Comparison of ENCODE assay signal across 8 mouse cellular contexts in the genomic region with DNA sequence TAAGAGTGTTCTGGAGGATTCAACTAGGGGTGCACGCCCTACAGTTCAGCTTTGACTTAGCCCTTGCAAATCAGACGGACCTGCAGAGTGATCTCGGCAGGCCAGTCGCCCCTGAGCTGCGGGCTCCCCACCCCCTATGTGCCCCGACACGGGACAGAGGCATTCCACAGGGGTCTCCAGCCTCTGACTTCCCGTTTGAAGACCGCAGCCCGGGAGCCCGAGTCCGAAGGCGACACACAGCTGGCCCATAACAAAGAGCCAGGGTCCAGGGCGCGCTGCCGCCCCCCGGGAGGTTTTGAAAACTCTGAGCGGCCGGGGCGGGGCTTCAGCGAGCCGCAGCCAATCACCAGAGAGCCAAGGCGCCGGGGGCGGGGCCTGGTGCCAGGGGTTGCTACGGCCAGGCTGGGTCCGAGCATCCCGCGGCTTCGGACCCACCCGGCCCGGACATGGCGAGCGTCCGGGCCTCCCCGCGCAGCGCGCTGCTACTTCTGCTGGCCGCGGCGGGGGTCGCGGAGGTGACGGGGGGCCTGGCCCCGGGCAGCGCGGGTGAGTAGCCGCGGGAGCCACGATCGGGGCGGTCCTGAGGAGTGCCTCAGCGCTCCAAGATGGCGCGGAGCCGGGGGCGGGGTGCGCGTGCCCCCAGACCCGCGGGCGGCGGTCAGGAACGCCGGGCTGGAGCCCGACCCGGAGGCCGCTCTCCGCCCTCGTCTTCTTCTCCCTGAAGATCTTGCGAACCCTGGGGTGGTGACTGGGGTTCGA. TPM values are rescaled to one million over a fixed set of nuclear protein-coding genes. Genes with fewer than 3 reads are reported as not detected.
A peak's percentile ranks its signal among the peaks of the same experiment; 100 is the strongest.
DNase-seq lines count a peak whose midpoint lies in the region; ATAC-seq and TF ChIP-seq lines count a peak whose summit lies in the region.

A gene (plus strand): TSS at position 371 of the 759 bp plus-strand sequence.

- peak; percentile 93 for ATAC-seq in lung, embryonic 15.5 days (ENCODE audit: borderline replicate concordance, extremely low read depth, low FRiP score, low TSS enrichment)

- no peaks in the 10 kb centered on the region; a peak in 2 of 4 replicates for H3K4me1 ChIP-seq in MEL (ENCODE audit: control insufficient read depth in 1 of 2, insufficient read depth in 2 of 2, low read length in 2 of 2)
- H3K4me1 ChIP-seq in cerebellum, adult 2 months (ENCODE audit: control insufficient read depth, insufficient read depth, low read length): no peaks in the 10 kb centered on the region
- H3K4me1 ChIP-seq in lung, embryonic 15.5 days: peaks cover 27% of the 10 kb centered on the region

- H3K36me3 ChIP-seq in MEL (ENCODE audit: control insufficient read depth in 1 of 2, insufficient read depth in 2 of 2, low read length in 2 of 2): no peaks in the 10 kb centered on the region; a peak in 1 of 4 replicates
- H3K36me3 ChIP-seq in lung, embryonic 15.5 days: no peaks in the 10 kb centered on the region

- DNase-seq in MEL (ENCODE audit: low read depth, low spot score): peak; percentile 70
- DNase-seq in cerebellum, adult 2 months: peak; percentile 76 to 83
- peak; percentile 87 for DNase-seq in forelimb bud, embryonic 11.5 days (ENCODE audit: low read depth, low spot score)
- DNase-seq in heart, postnatal 4 days: peak; percentile 91
- peak; percentile 57 to 65 for DNase-seq in layer of hippocampus, adult 8-10 months (ENCODE audit: low spot score in 2 of 2)
- DNase-seq in ovary, postnatal 10 days (ENCODE audit: low spot score): peak; percentile 82
- peak; percentile 64 to 78 for DNase-seq in thymus, postnatal 10 days (ENCODE audit: low spot score in 2 of 2)

- H3K79me2 ChIP-seq in MEL (ENCODE audit: control insufficient read depth, insufficient read depth, low read length, poor library complexity): no peaks in the 10 kb centered on the region; the same call in 1 of the 2 replicates

- peak within 1 kb of the TSS; percentile 83 to 87 for H3K4me3 ChIP-seq in MEL (ENCODE audit: control insufficient read depth in 1 of 2, insufficient read depth in 1 of 2, low read depth in 2 of 2, low read length in 2 of 2)
- H3K4me3 ChIP-seq in cerebellum, adult 2 months (replicated peaks; ENCODE audit: insufficient read depth, low read depth, low read length): peak within 1 kb of the TSS; percentile 80
- H3K4me3 ChIP-seq in lung, embryonic 15.5 days: peak within 1 kb of the TSS; percentile 92

- WGBS in cerebellum, adult 2 months: 1% methylated on average over 71 of the region's 73 CpGs
- under 1% methylated on average over 64 of the region's 73 CpGs for WGBS in lung, embryonic 15.5 days

- H3K27ac ChIP-seq in MEL (ENCODE audit: control insufficient read depth, low read depth, low read length): no peak within 1 kb of the TSS
- H3K27ac ChIP-seq in cerebellum, adult 2 months (ENCODE audit: insufficient read depth, low read length): no peak within 1 kb of the TSS
- H3K27ac ChIP-seq in lung, embryonic 15.5 days: peak within 1 kb of the TSS; percentile 48; the same call in 1 of the 2 replicates

- H3K4me2 ChIP-seq in lung, embryonic 15.5 days: peak within 1 kb of the TSS; percentile 91

- TF ChIP-seq POLR2A in MEL (IDR thresholded peaks at IDR 0.05; ENCODE audit: control insufficient read depth in 1 of 2, insufficient read depth in 1 of 2, low read depth in 1 of 2, low read length in 2 of 2, poor library complexity in 1 of 2): no peak
- TF ChIP-seq POLR2A in cerebellum, adult 2 months (IDR thresholded peaks at IDR 0.05; ENCODE audit: borderline replicate concordance, insufficient read depth, low read length): no peak

- TF ChIP-seq CTCF in MEL (IDR thresholded peaks at IDR 0.05 in 2 of 3, conservative IDR thresholded peaks at IDR 0.05 in 1 of 3; ENCODE audit: control insufficient read depth in 1 of 3, insufficient read depth in 1 of 3, low read depth in 2 of 3, low read length in 3 of 3, poor library complexity in 1 of 3, severe bottlenecking in 1 of 3): no peak
- TF ChIP-seq CTCF in cerebellum, adult 2 months (IDR thresholded peaks at IDR 0.05; ENCODE audit: borderline replicate concordance, insufficient read depth, low read depth, low read length): no peak

- no peak for TF ChIP-seq RAD21 in MEL (IDR thresholded peaks at IDR 0.05; ENCODE audit: low read depth, low read length)

- peaks cover 2 to 6% of the 10 kb centered on the region in 2 experiments for H3K27me3 ChIP-seq in MEL (ENCODE audit: control insufficient read depth in 1 of 2, insufficient read depth in 2 of 2, low read length in 2 of 2)
- no peaks in the 10 kb centered on the region for H3K27me3 ChIP-seq in cerebellum, adult 2 months (ENCODE audit: control insufficient read depth, insufficient read depth, low read length)
- no peaks in the 10 kb centered on the region for H3K27me3 ChIP-seq in lung, embryonic 15.5 days

- H3K9ac ChIP-seq in MEL (ENCODE audit: control insufficient read depth, low read depth, low read length, poor library complexity, severe bottlenecking): peak within 1 kb of the TSS; percentile 62
- H3K9ac ChIP-seq in lung, embryonic 15.5 days: peak within 1 kb of the TSS; percentile 75

- TF ChIP-seq EP300 in MEL (IDR thresholded peaks at IDR 0.05; ENCODE audit: low read depth in 1 of 2, low read length in 2 of 2): no peak

- H3K9me3 ChIP-seq in MEL (replicated peaks; ENCODE audit: insufficient read depth, low read length): no peaks in the 10 kb centered on the region
- no peaks in the 10 kb centered on the region for H3K9me3 ChIP-seq in lung, embryonic 15.5 days

TF ChIP-seq in MEL, 35 proteins besides CTCF, POLR2A, EP300 and RAD21:
- TF ChIP-seq SIN3A (IDR thresholded peaks at IDR 0.05; ENCODE audit: low read length): 0 out of 2 replicates have a peak, but pooled peaks have one; percentile 34
- TF ChIP-seq CHD1 (IDR thresholded peaks at IDR 0.05; ENCODE audit: low read depth, low read length): no peak

RNA-seq across cellular contexts. Expression of the gene that starts here (rescaled TPM):
- total RNA-seq in MEL (2012; rRNA removed): 0.12 and 0.13 TPM in 2 replicates
- under 1 TPM in 1 of 2 experiments, not detected in 1; 0.60 TPM for polyA plus RNA-seq in MEL (2012; ENCODE audit: insufficient read depth in 1 of 2, insufficient read length in 2 of 2, low read depth in 1 of 2, low replicate concordance in 2 of 2, missing spikeins in 1 of 2)
- polyA plus RNA-seq in cerebellum, adult 2 months (2012; rRNA removed): 8.3 and 9.8 TPM in 2 replicates
- total RNA-seq in heart, postnatal 4 days (2021): 10 to 100 TPM; 11.7 to 11.9 TPM
- total RNA-seq in layer of hippocampus, adult 8-10 months (2022): 10 to 100 TPM in 1 of 4 experiments, 1 to 10 TPM in 3; 7.3 to 10.3 (median 7.8) TPM
- polyA plus RNA-seq in lung, embryonic 15.5 days (2015; fragmentation: Nextera tagmentation; extraction: Ambion mirVana): 23.0 and 23.2 TPM in 2 replicates

Comparison
In these comparisons a context has a peak if more than half of its experiments do, and no peak if none do; other contexts are left out.
1. Peak in DNase-seq, H3K4me3 ChIP-seq and H3K9ac ChIP-seq in MEL; RNA of the gene not detected or under 1 TPM.